Mouse (Mus musculus): ENCODE measurements around the gene Pdlim3. TPM values are rescaled to one million over a fixed set of nuclear protein-coding genes. Genes with fewer than 3 reads are reported as not detected.
A peak's percentile ranks its signal among the peaks of the same experiment; 100 is the strongest.

Pdlim3 gene
- polyA plus RNA-seq, 1 experiment from 2014 or later: 23.7 TPM

- H3K27ac ChIP-seq: no peak overlapping the region
- WGBS: 66% methylated on average over 7 of the region's 7 CpGs
These were observed 7.6 kb upstream of the Pdlim3 start for GRCm38 (mm10) chr8:45877680-45878079.

DNA sequence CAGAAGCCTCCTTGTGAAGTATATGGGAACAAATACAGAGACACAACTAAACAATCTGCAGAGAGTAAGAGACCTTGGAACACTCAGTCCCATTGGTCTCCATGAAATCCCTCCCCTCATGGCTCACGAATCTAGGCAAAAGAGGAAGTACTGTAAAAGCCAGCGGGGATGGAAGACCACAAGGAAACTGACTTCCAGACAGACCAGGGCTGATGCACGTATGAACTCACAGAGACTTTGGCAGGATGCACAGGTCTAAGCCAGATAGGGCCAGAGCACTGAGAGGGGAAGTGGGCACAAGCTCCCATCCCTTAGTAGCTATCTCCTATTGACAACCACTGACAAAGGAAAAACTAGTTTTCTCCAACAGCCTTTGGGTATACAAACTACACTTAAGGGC, 4.8 kb upstream of the Pdlim3 start:
- Histone ChIP-seq H3K4me1 (peaks cover 16% of the 10 kb centered on the region), H3K4me2 (no peak overlapping the region), H3K4me3 (replicated peaks) (no peak overlapping the region), H3K36me3 (no peaks in the 10 kb centered on the region), H3K9me3 (replicated peaks) (no peaks in the 10 kb centered on the region), H3K27ac (no peak overlapping the region), H3K9ac (no peak overlapping the region), H3K27me3 (peaks cover 4% of the 10 kb centered on the region; the same call in 1 of the 2 replicates)
- WGBS: 91% methylated on average over 3 of the region's 3 CpGs
- ATAC-seq (replicated peaks; ENCODE audit: low FRiP score): no peak

More at GRCm38 (mm10) chr8:45877680-45878079, 7.6 kb upstream of the Pdlim3 start:
- H3K36me3 ChIP-seq: no peaks in the 10 kb centered on the region
- no peak for ATAC-seq (replicated peaks; ENCODE audit: low FRiP score)
- H3K9ac ChIP-seq: no peak overlapping the region
- H3K4me2 ChIP-seq: no peak overlapping the region
- no peak overlapping the region for H3K4me3 ChIP-seq (replicated peaks)
- no peaks in the 10 kb centered on the region for H3K9me3 ChIP-seq (replicated peaks)
- peaks cover 11% of the 10 kb centered on the region; the same call in 1 of the 2 replicates for H3K4me1 ChIP-seq
- no peaks in the 10 kb centered on the region for H3K27me3 ChIP-seq

- H3K9ac ChIP-seq: no peak overlapping the region
- peaks cover 4% of the 10 kb centered on the region; the same call in 1 of the 2 replicates for H3K27me3 ChIP-seq
- no peak overlapping the region for H3K4me2 ChIP-seq
- H3K36me3 ChIP-seq: no peaks in the 10 kb centered on the region
- peaks cover 14% of the 10 kb centered on the region for H3K4me1 ChIP-seq
- WGBS: 91% methylated on average over 8 of the region's 8 CpGs
- H3K4me3 ChIP-seq (replicated peaks): no peak overlapping the region
- no peak overlapping the region for H3K27ac ChIP-seq
- no peaks in the 10 kb centered on the region for H3K9me3 ChIP-seq (replicated peaks)
- no peak for ATAC-seq (replicated peaks; ENCODE audit: low FRiP score)
These were observed 3.5 kb upstream of the Pdlim3 start for GRCm38 (mm10) chr8:45881726-45882125.

DNA sequence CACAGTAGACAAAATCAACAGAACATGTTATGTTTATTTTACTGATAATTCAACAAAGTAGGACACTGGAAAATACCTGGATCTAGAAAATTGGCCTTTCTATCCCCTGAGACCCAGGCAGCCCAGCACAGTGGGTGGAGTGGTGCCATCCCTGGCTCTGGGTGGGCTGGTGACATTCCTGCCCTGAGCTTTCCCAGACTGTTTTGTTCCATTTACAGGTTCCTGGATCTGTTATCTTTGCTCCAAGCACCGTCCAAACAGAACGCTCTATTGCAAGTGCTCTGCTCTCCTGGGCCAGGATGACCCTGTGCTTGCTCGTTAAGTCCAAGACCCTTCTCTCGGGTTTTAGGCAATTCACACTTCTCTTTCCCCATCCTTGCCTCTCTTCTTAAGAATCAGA, 1.5 kb upstream of the Pdlim3 start:
- Histone ChIP-seq H3K4me1 (peaks cover 14% of the 10 kb centered on the region), H3K9ac (no peak overlapping the region), H3K27ac (no peak overlapping the region), H3K4me2 (0 out of 2 replicates have a peak overlapping the region, but pooled peaks have one; percentile 63), H3K27me3 (peaks cover 6% of the 10 kb centered on the region; the same call in 1 of the 2 replicates), H3K9me3 (replicated peaks) (no peaks in the 10 kb centered on the region), H3K36me3 (no peaks in the 10 kb centered on the region), H3K4me3 (replicated peaks) (no peak overlapping the region)
- ATAC-seq (replicated peaks; ENCODE audit: low FRiP score): no peak
- 40% methylated on average over 4 of the region's 4 CpGs for WGBS

- peaks cover 6% of the 10 kb centered on the region; the same call in 1 of the 2 replicates for H3K27me3 ChIP-seq
- no peaks in the 10 kb centered on the region for H3K9me3 ChIP-seq (replicated peaks)
- peak overlapping the region; percentile 36 for H3K4me3 ChIP-seq (replicated peaks)
- H3K4me1 ChIP-seq: peaks cover 14% of the 10 kb centered on the region
- 7% methylated on average over 13 of the region's 13 CpGs for WGBS
- no peaks in the 10 kb centered on the region for H3K36me3 ChIP-seq
- no peak overlapping the region for H3K9ac ChIP-seq
- no peak overlapping the region for H3K27ac ChIP-seq
- peak overlapping the region; percentile 63 for H3K4me2 ChIP-seq
- ATAC-seq (replicated peaks; ENCODE audit: low FRiP score): peak; percentile 49; the same call in 1 of the 2 replicates
These were observed 709 bp upstream of the Pdlim3 start for GRCm38 (mm10) chr8:45884552-45884951.

DNA sequence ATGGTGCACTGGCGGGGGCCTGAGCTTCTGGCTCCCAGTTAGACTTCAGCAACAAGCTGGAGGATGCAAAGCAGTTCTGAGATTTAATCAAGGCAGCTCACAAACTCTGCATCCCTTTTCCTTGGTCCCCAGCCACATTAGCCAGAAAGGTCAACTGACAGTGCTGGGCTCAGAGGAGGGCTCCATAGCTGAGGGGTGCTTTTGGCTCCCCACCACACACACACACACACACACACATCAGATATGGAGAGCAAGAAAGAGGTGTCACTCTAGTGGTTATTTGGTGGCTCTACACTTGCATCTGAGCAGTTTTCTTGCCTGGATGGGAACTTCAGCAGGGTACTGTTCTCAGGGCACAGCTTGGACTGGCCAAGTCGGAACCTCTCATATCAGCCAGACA, 514 bp downstream of the Pdlim3 start:
- WGBS: 35% methylated on average over 2 of the region's 2 CpGs
- H3K27me3 ChIP-seq: peaks cover 6% of the 10 kb centered on the region; the same call in 1 of the 2 replicates
- H3K4me1 ChIP-seq: peaks cover 14% of the 10 kb centered on the region

GRCm38 (mm10) chr8:45889737-45890136, 4.5 kb downstream of the Pdlim3 start:
- Histone ChIP-seq H3K9ac (no peak overlapping the region), H3K27me3 (0 out of 2 replicates have a peak, but pooled peaks cover 2% of the 10 kb centered on the region), H3K27ac (no peak overlapping the region), H3K9me3 (replicated peaks) (no peaks in the 10 kb centered on the region), H3K4me2 (no peak overlapping the region), H3K4me1 (peaks cover 9% of the 10 kb centered on the region; the same call in 1 of the 2 replicates), H3K4me3 (replicated peaks) (no peak overlapping the region), H3K36me3 (no peaks in the 10 kb centered on the region)
- ATAC-seq (replicated peaks; ENCODE audit: low FRiP score): no peak
- 95% methylated on average over 7 of the region's 7 CpGs for WGBS

More for the DNA sequence above, 514 bp downstream of the Pdlim3 start:
- H3K4me3 ChIP-seq (replicated peaks): peak overlapping the region; percentile 36
- H3K4me2 ChIP-seq: peak overlapping the region; percentile 63
- ATAC-seq (replicated peaks; ENCODE audit: low FRiP score): no peak
- 0 out of 2 replicates have a peak overlapping the region, but pooled peaks have one; percentile 18 for H3K27ac ChIP-seq
- no peak overlapping the region for H3K9ac ChIP-seq
- no peaks in the 10 kb centered on the region for H3K9me3 ChIP-seq (replicated peaks)
- H3K36me3 ChIP-seq: no peaks in the 10 kb centered on the region

GRCm38 (mm10) chr8:45896590-45896989, 11.3 kb downstream of the Pdlim3 start:
- 77% methylated on average over 3 of the region's 3 CpGs for WGBS
- Histone ChIP-seq H3K4me2 (no peak overlapping the region), H3K4me1 (no peaks in the 10 kb centered on the region), H3K9ac (no peak overlapping the region), H3K27me3 (no peaks in the 10 kb centered on the region), H3K9me3 (replicated peaks) (no peaks in the 10 kb centered on the region), H3K27ac (no peak overlapping the region), H3K36me3 (no peaks in the 10 kb centered on the region), H3K4me3 (replicated peaks) (no peak overlapping the region)
- ATAC-seq (replicated peaks; ENCODE audit: low FRiP score): no peak

DNA sequence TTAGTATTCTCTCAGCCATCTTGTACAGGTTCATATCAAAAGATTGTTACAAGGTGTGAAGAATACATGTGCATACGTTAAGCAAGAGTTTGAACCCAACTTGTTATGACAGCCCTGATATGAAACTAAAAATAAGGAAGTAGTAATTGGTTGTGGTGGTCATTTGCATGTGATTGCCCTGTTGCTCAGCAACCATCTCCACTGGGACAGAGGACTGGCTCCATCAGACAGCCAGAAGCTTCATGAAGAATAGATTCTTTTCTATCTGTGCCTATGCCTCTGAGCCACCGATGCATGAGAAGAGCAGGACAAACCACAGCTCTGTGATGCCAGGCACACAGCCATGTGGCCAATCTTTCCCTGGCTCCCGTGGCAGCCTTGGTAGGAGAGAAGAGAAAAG, 14.5 kb downstream of the Pdlim3 start:
- no peaks in the 10 kb centered on the region for H3K36me3 ChIP-seq
- H3K9ac ChIP-seq: no peak overlapping the region
- H3K4me3 ChIP-seq (replicated peaks): no peak overlapping the region
- 89% methylated on average over 3 of the region's 3 CpGs for WGBS
- ATAC-seq (replicated peaks; ENCODE audit: low FRiP score): no peak
- no peaks in the 10 kb centered on the region for H3K4me1 ChIP-seq
- no peak overlapping the region for H3K27ac ChIP-seq
- H3K4me2 ChIP-seq: no peak overlapping the region
- H3K9me3 ChIP-seq (replicated peaks): no peaks in the 10 kb centered on the region
- no peaks in the 10 kb centered on the region for H3K27me3 ChIP-seq

DNA sequence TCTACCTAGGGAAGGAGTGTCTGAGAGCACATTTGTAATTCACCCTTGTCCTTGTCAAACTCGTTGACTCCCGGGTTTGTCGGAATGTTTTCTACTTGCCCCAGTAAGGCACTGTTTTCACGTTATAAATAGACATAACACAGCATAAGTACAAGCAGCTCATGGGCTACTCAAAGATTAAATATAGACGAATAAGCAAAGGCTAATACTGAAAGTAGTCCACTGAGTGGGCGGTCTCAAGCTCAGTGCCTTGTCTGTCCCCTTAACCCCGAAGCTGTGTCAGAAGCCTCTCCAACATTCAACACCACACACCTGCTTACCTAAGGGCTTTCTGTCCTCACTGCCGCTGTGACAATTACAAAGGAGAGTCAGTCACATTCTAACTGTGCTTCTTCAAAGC, 16.4 kb downstream of the Pdlim3 start:
- no peaks in the 10 kb centered on the region for H3K4me1 ChIP-seq
- no peaks in the 10 kb centered on the region for H3K27me3 ChIP-seq
- H3K9me3 ChIP-seq (replicated peaks): no peaks in the 10 kb centered on the region
- no peak overlapping the region for H3K4me2 ChIP-seq
- H3K4me3 ChIP-seq (replicated peaks): no peak overlapping the region
- whole genome bisulfite sequencing: 80% methylated on average over 8 of the region's 8 CpGs
- ATAC-seq (replicated peaks; ENCODE audit: low FRiP score): no peak
- H3K36me3 ChIP-seq: no peaks in the 10 kb centered on the region
- no peak overlapping the region for H3K27ac ChIP-seq
- H3K9ac ChIP-seq: no peak overlapping the region

DNA sequence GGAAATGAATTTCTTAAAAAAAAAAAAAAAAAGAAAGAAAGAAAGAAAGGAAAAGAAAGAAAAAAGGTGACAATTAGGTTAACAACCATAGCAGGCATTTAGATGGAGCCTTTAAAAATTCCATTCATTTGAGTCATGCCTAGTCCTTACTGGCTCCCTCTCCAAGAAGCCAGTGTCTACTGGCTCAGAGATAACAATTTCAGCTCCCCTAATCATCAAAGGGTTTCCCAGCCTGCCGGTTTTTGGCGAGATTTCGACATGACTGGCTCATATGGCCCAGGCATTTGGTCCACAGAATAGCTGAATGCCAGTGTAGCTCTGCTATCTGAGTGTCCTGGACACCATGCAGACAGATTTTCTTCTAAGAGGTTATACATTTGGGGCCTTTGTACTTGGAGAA, 18.4 kb downstream of the Pdlim3 start:
- WGBS: 44% methylated on average over 3 of the region's 3 CpGs
- no peak for ATAC-seq (replicated peaks; ENCODE audit: low FRiP score)

DNA sequence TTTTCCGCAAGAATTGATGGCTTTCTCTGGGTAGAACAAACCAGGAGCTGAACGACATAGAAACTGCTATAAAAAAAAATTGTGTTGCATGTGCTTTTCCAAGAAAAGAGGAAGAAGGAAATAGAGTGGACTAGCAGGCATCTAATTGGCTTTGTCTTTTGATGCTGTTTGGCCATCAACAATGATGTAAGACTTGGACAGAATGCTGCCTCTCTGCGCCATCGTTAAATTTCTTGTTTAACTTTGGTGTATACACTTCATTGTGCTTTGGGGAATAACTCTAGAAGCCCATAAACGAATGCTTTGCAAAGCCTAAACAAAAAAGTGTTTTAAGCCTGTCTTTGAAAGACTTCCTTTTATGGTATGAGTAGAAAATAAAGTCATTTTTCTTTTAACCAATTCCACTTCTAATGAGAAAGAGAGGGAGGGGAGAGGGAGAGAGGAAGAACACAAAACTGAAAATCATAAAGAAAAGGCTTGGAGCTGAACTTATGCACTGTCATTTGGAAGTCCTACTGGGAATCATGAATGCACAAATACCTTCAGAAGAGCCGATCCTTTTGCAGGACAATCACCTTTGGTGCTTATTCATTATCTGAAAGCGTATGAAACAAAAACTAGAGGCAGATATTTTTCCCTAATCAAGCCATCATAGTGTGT, 20.5 kb downstream of the Pdlim3 start:
- no peak for ATAC-seq (replicated peaks; ENCODE audit: low FRiP score)
- H3K36me3 ChIP-seq: no peaks in the 10 kb centered on the region
- no peak overlapping the region for H3K9ac ChIP-seq
- H3K27me3 ChIP-seq: no peaks in the 10 kb centered on the region
- no peaks in the 10 kb centered on the region for H3K9me3 ChIP-seq (replicated peaks)
- 0 out of 2 replicates have a peak, but pooled peaks cover 3% of the 10 kb centered on the region for H3K4me1 ChIP-seq
- 79% methylated on average over 7 of the region's 7 CpGs for WGBS
- H3K4me2 ChIP-seq: no peak overlapping the region
- H3K4me3 ChIP-seq (replicated peaks): no peak overlapping the region
- H3K27ac ChIP-seq: no peak overlapping the region

More for the DNA sequence above, 18.4 kb downstream of the Pdlim3 start:
- Histone ChIP-seq H3K4me2 (no peak overlapping the region), H3K27ac (no peak overlapping the region), H3K9me3 (replicated peaks) (no peaks in the 10 kb centered on the region), H3K4me3 (replicated peaks) (no peak overlapping the region), H3K9ac (no peak overlapping the region), H3K36me3 (no peaks in the 10 kb centered on the region), H3K4me1 (no peaks in the 10 kb centered on the region), H3K27me3 (no peaks in the 10 kb centered on the region)
